Mouse (Mus musculus) C2C12 (cell line): ENCODE measurements around the gene Ifna16.

Experiments
- CEBPB ChIP-seq: IDR thresholded peaks from one replicate; pipeline ENCODE4 v1.6.1; 2011; ENCODE audit warnings: low read depth, mild to moderate bottlenecking, control low read depth, moderate library complexity
- CTCF ChIP-seq: IDR thresholded peaks from one replicate; pipeline ENCODE4 v1.5.1; 2011; ENCODE audit not compliant: control insufficient read depth, insufficient read depth, insufficient read length
- FOSL1 ChIP-seq: IDR thresholded peaks from one replicate; pipeline ENCODE4 v1.8.0; 2011; ENCODE audit warnings: mild to moderate bottlenecking, low read length; ENCODE audit not compliant: poor library complexity, insufficient read depth, severe bottlenecking
- MAX ChIP-seq: IDR thresholded peaks from one replicate; pipeline ENCODE4 v1.6.1; 2011; ENCODE audit warnings: mild to moderate bottlenecking, control low read depth
- MYOD1 ChIP-seq: IDR thresholded peaks from one replicate; pipeline ENCODE4 v1.6.1; 2011; ENCODE audit warnings: low read depth; ENCODE audit not compliant: control insufficient read depth, insufficient read length
- MYOG ChIP-seq: IDR thresholded peaks from one replicate; pipeline ENCODE4 v1.6.1; 2011; ENCODE audit not compliant: control insufficient read depth, insufficient read length; ENCODE audit errors: extremely low read depth
- USF1 ChIP-seq: IDR thresholded peaks from one replicate; pipeline ENCODE4 v1.6.1; 2011; ENCODE audit warnings: low read depth, mild to moderate bottlenecking, control low read depth, moderate library complexity

- TF ChIP-seq CTCF = no peak
- TF ChIP-seq CEBPB = no peak
- TF ChIP-seq MAX = no peak
- no peak for TF ChIP-seq USF1
- no peak for TF ChIP-seq MYOD1
- TF ChIP-seq FOSL1 = no peak
- no peak for TF ChIP-seq MYOG
Observed at GRCm38 (mm10) chr4:88697753-88698152, 21.0 kb upstream of the Ifna16 start.
